Mouse (Mus musculus) thymus, postnatal 36 days (tissue): ENCODE results near the gene Svs1.

Experiments used
- DNase-seq, 2 experiments: peaks; one replicate each; pipeline ENCODE4 v3.0.0; 2022; ENCODE audit warnings: mixed read lengths in 2 of 2

Svs1 gene

DNA sequence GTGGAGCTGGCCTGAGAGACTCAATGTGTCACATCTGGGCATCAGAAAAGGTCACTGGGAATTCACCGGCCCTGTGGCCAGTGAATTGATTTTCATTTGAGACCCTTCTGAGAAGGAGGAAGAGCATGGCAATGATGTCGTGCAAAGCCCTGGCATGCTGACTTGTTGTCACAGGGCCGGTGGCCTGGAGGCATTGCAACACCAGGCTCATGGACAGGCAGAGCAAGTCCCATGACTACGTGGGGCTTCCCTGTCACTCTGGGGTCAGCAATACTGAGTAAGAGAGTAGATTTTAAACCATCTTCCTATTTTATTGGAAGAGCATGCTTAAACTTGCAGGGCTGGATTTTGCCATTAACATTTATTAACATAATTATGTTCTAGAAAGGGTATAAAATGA lies 26.4 kb downstream of the Svs1 start:
- no peak for DNase-seq

DNA sequence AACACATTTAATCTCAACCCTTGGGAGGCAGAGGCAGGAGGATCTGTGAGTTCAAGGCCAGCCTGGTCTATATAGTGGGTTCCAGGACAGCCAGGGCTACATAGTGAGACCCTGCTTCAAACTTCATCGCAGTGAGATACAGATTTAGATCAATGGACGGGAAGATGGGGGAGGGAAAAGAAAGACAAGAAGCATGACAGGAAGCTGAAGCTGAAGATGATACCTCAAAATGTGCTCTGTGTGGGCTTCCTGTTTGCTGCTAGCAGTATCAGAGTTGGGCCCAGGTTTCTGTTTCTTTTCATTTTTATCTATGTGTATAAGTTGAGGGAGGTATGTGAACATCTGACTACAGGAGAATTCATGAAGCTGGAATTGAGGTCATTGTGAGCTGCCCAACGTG lies 26.8 kb downstream of the Svs1 start:
- no peak for DNase-seq

DNA sequence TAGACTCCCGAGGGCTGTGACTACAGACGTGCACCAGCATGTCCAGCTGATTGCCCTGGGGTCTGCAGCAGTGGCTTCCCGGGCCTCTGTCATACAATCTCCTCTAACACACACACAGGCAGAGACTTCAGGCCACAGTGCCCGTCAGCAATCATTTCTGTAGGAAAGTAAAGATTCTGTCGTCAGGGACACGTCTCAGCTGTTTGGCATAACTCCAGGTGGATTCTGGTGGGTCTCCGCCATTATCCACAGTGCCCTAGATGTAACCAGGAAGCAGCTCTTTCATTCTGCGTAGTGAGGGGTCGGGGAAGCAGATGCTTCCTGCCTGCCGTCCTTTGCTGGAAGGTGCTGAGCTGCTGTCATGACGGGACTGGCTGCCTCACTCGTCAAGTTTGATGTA lies 30.5 kb downstream of the Svs1 start:
- DNase-seq, result peak in 1 of 2 experiments; percentile 27

DNA sequence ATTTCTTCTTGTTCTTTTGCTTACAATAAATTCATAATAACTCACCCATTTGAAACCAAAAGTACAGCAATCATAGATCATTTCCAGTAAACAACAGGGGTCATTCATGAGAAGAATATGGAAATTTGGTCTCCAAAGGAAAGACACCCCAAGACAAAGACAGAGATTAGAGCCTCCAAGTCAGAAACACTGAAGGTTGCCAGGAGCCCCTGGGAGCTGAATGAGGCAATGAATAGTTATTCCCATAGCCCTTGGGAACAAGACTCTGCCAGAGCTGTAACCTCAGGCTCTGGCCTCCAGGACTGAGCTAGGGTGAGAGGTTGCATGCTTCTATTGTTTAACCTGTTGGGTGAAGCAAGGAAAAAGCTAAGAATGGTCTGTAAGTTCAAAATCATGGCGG lies 32.7 kb downstream of the Svs1 start:
- no peak for DNase-seq

DNA sequence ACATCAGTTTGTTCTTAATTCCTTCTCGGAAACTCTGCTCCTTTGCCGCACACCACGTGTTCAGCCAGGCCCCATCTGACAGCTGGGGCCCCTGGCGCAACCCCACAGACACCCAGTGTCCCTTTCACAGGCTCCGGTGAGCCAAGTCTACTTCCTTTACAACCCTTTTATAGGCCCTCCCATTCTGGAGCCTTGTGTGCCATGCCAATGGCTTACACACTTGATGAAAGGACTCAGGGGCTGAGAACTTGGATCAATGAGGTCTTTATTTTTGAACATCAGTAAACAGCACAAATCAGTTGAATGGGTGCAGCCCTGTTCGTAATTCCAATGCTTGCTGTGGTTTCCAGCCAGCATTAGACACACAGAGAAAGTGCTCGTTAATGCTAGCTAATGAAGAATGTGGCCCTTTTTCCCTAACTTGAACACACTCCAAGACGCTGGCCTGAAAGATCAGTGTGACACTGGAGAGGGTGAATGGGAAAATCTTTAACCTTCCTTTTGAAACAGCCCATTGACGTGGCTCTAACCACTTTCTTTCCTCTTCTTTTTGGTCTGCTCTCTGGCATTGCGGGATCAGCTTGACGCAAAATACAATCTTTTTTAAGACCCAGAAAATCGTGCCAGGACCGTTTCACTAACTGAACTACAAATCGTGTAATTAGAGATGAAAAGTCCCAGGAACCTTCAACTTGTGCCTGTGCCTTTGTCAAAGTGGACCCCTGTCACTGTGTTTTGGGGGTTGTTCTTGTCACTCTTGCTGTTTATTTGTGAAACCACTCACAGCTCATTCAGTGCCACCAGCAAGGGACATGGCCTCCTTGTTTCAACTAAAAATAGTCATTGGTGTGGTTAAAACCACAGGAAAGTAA lies 34.7 kb downstream of the Svs1 start:
- DNase-seq, result peak in 1 of 2 experiments; percentile 16

DNA sequence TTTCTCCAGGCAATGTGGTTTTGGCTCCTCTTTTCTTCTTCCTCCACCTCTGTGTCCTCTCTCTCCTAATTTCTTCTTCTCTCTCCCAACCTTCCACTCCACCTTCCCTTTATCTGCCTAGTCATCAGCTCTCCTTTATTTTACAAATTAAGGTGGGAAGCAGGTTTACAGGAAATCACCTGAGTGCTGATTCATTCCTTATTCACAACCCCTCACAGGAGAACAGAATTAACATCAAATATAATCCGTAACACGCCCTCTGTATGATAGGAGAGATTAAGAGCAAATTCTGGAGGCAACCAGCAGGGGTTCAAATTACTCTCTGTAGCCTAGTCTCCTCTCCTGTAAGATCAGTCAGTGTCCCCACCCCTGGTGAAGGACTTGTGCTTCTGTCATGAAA lies 35.7 kb downstream of the Svs1 start:
- DNase-seq, result no peak

DNA sequence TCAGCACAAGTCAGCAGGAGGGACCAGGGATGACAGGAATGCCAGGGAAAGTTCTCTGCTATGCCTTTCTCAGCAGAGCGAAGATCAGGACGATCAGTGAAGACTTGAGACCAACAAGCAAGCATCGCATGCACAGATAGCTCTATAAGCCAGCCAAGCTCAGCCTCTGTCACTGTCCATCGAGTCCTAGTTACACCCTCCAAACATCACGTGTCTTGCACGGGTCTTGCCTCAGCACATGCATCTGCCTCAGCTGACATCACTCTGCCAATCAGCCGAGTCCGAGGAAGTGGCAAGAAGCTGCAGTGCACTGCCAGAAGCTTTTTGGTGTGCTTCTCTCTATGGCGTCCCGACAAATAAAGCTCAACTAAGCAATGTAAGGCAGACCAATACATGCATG lies 36.7 kb downstream of the Svs1 start:
- no peak for DNase-seq

DNA sequence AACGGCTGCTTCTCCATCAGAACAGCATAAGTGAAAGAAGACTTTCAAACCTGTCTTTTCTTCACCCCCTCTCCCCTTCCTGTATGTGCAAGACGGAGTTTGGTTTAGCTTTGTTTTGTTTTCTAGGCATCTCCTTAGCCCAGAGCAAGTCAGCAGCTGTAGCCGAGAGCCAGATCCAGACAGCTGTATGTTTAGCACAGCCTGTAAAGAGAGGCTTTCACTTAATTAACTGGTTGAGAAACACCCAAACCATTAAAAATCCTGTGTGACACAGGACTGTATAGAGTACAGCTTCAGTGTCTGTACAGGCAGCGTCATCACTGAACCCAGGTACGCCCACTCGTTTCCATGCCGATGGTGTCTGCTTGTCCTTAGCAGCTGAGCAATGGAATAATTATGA lies 38.6 kb downstream of the Svs1 start:
- DNase-seq, result no peak

DNA sequence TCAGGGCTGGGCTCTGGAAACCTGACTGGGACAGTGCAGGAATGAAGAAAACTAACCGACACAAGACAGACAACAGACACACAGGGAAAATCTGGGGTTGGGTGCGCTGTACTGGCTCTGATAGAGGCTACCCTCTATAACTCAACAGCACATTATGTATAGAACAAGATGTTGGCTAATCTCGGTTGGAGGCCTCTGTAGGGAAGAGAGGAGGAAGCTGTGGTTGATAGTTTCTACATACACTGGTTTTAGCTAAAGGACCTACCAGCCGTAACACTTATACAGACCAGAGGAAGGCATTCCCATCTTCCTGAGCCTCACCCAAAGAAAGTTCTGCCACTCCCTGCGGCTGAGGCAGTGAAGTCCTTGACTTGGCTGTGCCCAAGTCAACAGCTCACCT lies 39.8 kb downstream of the Svs1 start:
- no peak for DNase-seq

DNA sequence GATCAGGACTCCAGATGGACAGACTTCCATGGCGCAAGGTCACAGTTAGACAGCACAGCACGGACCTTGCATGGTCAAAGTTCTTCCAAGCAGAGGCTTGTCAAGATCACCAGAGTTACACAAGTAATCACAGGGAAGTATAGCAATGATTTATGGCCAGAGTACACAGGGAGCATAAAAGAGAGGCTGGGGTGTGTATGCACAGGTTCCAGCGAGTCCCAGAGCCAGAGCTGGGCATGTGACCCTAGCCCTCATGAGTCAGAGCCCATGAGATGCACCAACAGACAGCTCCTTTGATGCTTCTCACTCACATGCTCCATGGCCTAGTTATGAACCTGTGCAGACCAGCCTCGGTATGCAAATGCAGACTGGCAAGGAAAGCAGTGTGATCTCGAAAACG lies 41.4 kb downstream of the Svs1 start:
- no peak for DNase-seq

DNA sequence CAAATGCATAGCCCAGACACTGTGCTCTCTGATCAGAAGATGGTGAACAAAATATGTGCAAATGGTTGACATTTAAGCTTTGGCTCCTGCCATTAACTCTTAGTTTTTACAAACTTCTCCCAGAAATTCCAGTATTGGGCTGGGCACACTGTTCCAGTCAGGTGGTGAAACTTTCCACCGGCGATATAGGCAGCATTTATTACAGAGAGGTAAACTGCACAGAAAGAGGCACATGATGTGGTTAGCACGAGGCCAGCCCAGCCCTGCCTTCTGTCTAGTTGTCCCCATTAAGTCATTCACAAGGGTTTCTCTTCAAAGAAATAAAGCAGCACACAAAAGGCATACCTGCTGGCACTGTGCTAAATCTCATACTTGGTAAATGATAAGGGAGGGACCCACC lies 42.0 kb downstream of the Svs1 start:
- no peak for DNase-seq

DNA sequence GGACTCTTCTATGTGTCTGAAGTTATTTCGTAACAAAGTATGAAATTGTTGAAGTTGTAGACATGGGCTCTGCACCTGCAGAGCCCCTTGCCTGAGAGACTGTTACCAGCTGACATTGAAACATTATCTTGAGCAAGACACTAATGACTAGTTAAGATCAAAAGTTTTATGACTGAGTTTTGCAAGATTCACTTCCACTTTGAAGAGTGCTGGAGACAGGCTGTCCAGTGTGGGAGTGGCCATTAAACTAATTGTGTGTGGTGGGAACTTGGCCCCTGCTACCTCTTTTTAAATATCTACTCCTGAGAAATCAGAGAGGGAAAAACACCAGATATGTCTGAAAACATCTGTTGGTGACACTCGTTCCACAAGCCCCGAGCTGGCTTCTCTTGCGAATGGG lies 44.6 kb downstream of the Svs1 start:
- DNase-seq, result no peak

DNA sequence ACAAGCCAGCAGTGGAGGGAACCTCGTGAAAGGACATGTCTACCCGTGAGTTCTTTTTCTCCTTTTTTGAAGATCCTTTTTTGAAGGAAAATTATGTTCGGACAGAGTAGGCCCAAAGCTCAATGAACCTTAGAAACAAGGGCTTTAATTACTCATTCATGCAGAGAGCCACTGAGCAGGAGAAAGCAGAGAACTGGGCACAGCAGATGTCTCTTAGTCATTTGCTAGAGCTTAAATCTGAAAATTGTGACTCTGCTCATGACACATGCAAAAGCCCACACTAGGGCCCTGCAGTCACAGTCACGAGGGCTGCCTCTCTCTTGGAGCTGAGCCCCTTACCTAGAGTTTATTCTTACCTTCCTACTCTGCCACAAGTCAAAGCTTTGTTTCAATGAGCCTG lies 46.1 kb downstream of the Svs1 start:
- no peak for DNase-seq

DNA sequence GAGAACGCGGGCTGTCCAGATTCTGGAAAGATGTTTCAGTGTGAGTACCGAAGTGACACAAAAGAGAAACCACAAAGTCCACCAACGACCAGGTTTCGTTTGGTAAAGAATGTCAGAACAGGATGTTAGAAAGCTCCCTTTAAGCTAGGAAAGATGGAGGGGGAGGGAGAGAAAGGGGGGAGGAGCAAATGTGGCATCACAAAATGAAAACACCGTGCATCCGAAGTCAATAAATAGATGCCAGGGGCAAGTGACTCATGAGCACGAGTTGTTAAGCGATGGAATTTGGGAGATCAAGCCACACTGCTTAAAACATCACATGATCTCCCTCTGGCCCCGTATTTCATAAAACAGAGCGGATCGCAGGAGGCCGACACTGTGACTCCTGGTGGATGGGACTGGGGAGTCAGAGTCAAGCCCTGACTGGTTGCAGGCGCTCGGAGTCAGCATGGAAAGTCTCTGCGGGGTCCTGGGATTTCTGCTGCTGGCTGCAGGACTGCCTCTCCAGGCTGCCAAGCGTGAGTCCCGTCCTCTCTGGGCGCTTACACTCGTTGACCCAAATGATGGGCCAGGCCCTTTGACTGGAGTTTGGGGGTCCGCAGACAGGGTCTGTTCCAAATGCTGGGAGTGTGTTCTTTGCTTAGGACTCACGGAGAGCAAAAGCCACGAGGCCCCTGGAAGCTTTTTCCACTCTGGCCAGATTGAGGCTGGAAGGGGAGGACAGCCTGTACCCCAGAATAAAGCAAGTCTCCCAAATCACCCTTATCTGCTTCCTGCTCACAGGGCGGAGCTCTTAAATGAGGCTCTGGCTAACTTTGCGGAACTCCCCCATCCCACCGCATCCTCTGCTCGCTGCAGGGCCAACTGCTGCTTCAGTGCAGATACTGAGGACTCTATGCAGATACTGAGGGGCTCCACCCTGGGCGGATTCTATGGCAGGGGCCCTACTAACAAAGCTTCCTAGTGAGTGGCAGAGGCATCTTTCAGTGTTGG lies 49.9 kb downstream of the Svs1 start, which contains the start of gene Gpnmb:
Gene Gpnmb, plus strand, starts transcription at position 272 of the 993 bp plus-strand sequence.
- no peak for DNase-seq

DNA sequence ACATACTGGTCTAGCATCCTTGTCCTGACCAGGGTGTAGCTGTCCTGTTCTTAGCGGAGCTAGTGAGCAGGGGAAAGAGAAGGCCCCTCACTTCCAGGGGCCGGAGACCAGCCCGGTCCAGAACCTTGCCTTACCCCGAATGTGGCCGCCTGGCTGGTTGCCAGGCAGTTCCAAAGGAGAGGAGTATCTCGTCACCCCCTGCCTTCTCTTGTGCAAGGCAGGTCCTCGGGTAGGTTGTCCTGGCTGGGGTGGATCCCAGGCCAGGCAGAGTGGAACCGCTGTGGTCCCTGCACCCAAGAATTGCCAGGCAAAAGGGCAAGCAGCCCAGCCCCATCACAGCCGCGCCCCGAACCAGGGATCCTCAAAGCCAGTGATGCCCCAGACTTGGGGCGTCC lies 50.6 kb downstream of the Svs1 start:
- no peak for DNase-seq

DNA sequence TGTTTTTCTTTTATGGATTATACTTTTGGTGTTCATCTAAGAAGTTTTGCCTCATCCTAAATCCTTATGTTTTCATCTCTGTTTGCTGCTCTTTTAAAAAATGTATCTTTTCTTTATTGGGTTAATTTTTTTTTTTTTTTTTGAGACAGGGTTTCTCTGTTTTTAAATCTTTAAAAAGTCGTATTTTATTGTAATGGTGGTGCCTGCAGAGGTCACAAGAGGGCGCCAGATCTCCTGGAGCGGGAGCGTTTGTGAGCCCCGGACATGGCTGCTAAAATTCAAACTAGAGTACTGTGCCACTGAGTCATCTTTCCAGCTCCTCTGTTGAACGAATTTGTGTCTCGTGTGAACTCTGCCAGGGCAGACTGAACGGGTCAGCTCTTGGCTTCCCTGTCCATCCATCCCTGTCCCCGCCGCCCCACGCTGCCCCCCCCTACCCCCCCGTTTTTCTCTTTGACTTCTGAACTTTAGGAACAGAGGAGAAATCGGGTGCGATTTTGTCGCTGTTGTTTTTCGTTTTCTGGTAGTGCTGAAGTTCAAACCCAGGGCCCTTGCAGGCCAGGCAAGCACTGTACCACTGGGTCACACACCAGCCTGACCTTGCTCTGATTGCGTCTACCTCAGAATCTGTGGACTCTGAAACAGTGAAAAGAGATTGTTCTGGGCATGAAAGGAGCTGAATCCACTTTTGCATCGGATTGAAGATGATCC lies 53.0 kb downstream of the Svs1 start:
- peak; percentile 54 to 60 for DNase-seq
